Mouse (Mus musculus) ES-Bruce4 (cell line): ENCODE data around the gene Sp3.

ENCODE experiments used
- CTCF ChIP-seq: IDR thresholded peaks from one replicate; pipeline ENCODE4 v1.8.1; 2011; ENCODE audit warnings: low read depth, low read length
- EP300 ChIP-seq: IDR thresholded peaks from 2 replicates; pipeline ENCODE4 v1.6.1; 2011; ENCODE audit warnings: low read depth, low read length; ENCODE audit not compliant: insufficient read depth
- POLR2A ChIP-seq: IDR thresholded peaks from one replicate; pipeline ENCODE4 v1.8.1; 2011; ENCODE audit warnings: low read length; ENCODE audit not compliant: insufficient read depth

DNA sequence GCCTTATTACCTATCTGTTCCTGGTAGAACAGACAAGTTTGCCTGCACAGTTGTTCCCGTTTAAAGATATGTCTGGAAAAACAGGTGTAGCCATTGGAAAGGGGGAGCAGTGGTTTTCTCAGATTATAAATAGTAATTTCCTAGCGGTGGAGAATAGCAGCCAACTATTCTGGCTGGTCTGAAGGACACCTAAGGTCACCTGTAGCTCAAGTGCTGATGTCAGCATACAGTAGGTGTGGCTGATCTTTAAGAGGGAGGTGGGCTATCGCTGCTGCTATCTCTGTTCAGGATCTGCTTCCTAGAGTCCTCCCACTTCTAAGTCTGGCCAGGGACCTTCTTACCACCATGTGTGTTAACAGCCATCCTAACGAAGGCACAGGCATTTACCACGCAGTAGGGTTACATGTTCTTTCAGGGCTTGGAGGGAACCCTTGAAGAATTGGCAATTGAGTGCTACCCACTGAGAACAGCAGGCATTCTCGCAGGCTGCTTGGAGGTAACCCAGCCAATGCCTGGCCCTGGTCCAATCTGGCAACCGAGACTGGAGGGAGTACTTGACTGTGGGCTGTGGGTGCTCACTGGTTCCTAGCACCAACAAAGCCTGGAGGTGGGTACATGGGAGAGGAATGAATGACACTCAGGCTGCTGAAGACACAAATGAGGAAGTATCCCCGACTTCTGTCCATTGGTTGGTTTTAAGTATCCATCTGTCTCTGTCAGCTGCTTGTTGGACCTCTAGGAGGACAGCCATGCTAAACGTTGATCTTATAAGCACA lies 39.3 kb upstream of the Sp3 start:
- TF ChIP-seq POLR2A (no peak), CTCF (no peak), EP300 (no peak)
